Mouse (Mus musculus): ENCODE results near the gene Rorb. TPM values are rescaled to one million over a fixed set of nuclear protein-coding genes. Genes with fewer than 3 reads are reported as not detected.

The Rorb gene
- polyA plus RNA-seq (2015; fragmentation: Nextera tagmentation; extraction: Ambion mirVana), result 0.39 and 0.48 TPM in 2 replicates

DNA sequence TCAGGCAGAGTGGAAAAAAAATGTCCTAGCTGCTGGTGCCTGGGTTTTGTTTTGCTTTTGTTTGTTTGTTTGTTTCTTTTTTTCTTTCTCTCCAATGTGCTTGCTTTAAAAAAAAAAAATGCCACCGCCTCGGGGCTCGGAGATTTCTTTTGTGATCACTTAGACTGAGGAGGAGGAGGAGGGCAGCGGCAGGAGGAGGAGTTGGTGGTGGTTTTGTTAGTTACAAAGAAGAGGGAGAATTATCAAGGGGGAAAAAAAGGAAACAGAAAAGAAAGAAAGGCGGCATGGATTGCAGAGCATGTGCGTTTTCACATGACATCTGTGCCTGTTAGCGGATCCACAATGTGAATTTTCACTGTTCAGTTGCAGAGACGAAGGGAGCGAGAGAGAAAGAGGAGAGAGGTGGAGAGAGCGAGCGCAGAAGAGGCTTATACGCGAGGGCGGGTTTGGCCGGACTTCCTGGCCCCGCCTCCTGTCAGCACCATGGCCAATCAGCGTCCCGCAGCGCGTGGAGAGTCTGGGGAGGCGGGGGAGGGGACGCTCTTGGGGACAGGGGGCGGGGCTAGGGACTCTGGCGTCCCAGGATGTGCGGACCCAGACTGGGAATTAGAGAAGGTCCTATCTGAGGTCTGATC, at the start of gene Rorb:
Rorb (minus strand) TSS at position 404 of the 635 bp plus-strand sequence.
- Histone ChIP-seq H3K27me3 (replicated peaks) (peaks cover 46% of the 10 kb centered on the region), H3K9ac (peak within 1 kb of the TSS; percentile 75), H3K27ac (replicated peaks) (peak within 1 kb of the TSS; percentile 39; the same call in 1 of the 2 replicates), H3K36me3 (no peaks in the 10 kb centered on the region), H3K4me1 (peaks cover 15% of the 10 kb centered on the region; the same call in 1 of the 2 replicates), H3K4me3 (peak within 1 kb of the TSS; percentile 62), H3K4me2 (peak within 1 kb of the TSS; percentile 92), H3K9me3 (no peaks in the 10 kb centered on the region)
- ATAC-seq (ENCODE audit: extremely low read depth, insufficient number of reproducible peaks, low FRiP score, low TSS enrichment), result peak; percentile 91
- WGBS, result under 1% methylated on average over 25 of the region's 25 CpGs

GRCm38 (mm10) chr19:19148847-19149246, 37.9 kb upstream of the Rorb start:
- no peaks in the 10 kb centered on the region for H3K4me1 ChIP-seq
- no peak overlapping the region for H3K27ac ChIP-seq (replicated peaks)
- H3K4me3 ChIP-seq, result no peak overlapping the region
- H3K4me2 ChIP-seq, result no peak overlapping the region
- H3K9ac ChIP-seq, result no peak overlapping the region
- no peak for ATAC-seq (ENCODE audit: extremely low read depth, insufficient number of reproducible peaks, low FRiP score, low TSS enrichment)
- H3K27me3 ChIP-seq (replicated peaks), result no peaks in the 10 kb centered on the region
- WGBS, result 57% methylated on average over 6 of the region's 6 CpGs
- no peaks in the 10 kb centered on the region for H3K9me3 ChIP-seq
- H3K36me3 ChIP-seq, result no peaks in the 10 kb centered on the region

GRCm38 (mm10) chr19:19144447-19144846, 33.5 kb upstream of the Rorb start:
- Histone ChIP-seq H3K27me3 (replicated peaks) (no peaks in the 10 kb centered on the region), H3K9me3 (no peaks in the 10 kb centered on the region), H3K9ac (no peak overlapping the region), H3K27ac (replicated peaks) (no peak overlapping the region), H3K36me3 (no peaks in the 10 kb centered on the region), H3K4me1 (no peaks in the 10 kb centered on the region), H3K4me3 (no peak overlapping the region), H3K4me2 (no peak overlapping the region)
- WGBS, result 79% methylated on average over 4 of the region's 4 CpGs
- ATAC-seq (ENCODE audit: extremely low read depth, insufficient number of reproducible peaks, low FRiP score, low TSS enrichment), result no peak

- no peak for ATAC-seq (ENCODE audit: extremely low read depth, insufficient number of reproducible peaks, low FRiP score, low TSS enrichment)
- Histone ChIP-seq H3K9me3 (no peaks in the 10 kb centered on the region), H3K36me3 (no peaks in the 10 kb centered on the region), H3K27me3 (replicated peaks) (no peaks in the 10 kb centered on the region), H3K9ac (no peak overlapping the region), H3K27ac (replicated peaks) (no peak overlapping the region), H3K4me3 (no peak overlapping the region), H3K4me1 (no peaks in the 10 kb centered on the region), H3K4me2 (no peak overlapping the region)
- 72% methylated on average over 2 of the region's 2 CpGs for WGBS
Observed at GRCm38 (mm10) chr19:19136856-19137255, 25.9 kb upstream of the Rorb start.

DNA sequence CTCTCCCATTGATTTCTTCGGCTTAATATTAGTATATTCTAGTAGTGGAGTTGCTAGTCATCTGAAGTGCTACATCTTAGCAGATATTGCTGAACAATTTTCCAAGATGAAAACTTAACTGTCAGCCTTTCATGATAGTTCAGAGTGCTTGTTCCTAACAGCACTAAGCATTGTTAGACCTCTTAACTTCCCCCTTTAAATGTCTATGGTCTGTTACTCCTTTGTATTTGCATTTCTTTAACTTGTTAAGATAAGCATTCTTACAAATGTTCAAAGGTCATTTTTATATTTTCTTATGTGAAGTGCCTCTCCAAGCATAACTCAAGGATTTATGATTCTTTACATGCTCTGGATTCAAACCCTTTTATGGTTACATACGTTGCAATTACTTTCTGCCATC, 24.8 kb upstream of the Rorb start:
- ATAC-seq (ENCODE audit: extremely low read depth, insufficient number of reproducible peaks, low FRiP score, low TSS enrichment), result no peak
- Histone ChIP-seq H3K4me2 (no peak overlapping the region), H3K27ac (replicated peaks) (no peak overlapping the region), H3K9me3 (no peaks in the 10 kb centered on the region; the same call in 1 of the 2 replicates), H3K27me3 (replicated peaks) (no peaks in the 10 kb centered on the region), H3K36me3 (no peaks in the 10 kb centered on the region), H3K9ac (no peak overlapping the region), H3K4me3 (no peak overlapping the region), H3K4me1 (no peaks in the 10 kb centered on the region)
- 76% methylated on average over 2 of the region's 2 CpGs for WGBS

DNA sequence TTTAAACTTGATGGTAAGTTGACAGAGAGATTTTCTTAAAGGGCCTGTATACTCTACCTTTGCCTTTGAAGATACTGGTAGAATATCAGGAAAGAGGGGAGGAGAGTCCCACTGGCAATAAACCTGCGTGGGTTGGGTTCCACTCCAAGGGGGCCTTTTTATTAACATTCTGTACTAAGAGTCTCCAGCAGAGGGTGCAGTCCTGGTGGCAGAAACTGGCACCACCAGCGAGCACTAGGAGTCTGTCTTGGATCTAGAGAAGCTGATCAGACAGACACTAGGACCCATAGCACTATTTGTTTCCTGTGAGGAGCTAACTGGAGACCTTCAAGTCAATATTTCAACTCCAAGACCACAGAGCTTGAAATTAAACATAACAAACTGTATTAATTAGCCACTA, 11.3 kb upstream of the Rorb start:
- Histone ChIP-seq H3K9me3 (no peaks in the 10 kb centered on the region), H3K27me3 (replicated peaks) (no peaks in the 10 kb centered on the region), H3K4me2 (no peak overlapping the region), H3K9ac (no peak overlapping the region), H3K27ac (replicated peaks) (no peak overlapping the region), H3K36me3 (no peaks in the 10 kb centered on the region), H3K4me1 (no peaks in the 10 kb centered on the region), H3K4me3 (no peak overlapping the region)
- WGBS, result 30% methylated on average over 2 of the region's 2 CpGs
- ATAC-seq (ENCODE audit: extremely low read depth, insufficient number of reproducible peaks, low FRiP score, low TSS enrichment), result no peak

GRCm38 (mm10) chr19:19112180-19112579, 1.2 kb upstream of the Rorb start:
- 66% methylated on average over 4 of the region's 4 CpGs for WGBS
- peaks cover 15% of the 10 kb centered on the region; the same call in 1 of the 2 replicates for H3K4me1 ChIP-seq
- H3K9ac ChIP-seq, result no peak overlapping the region
- no peak overlapping the region for H3K4me3 ChIP-seq
- H3K27ac ChIP-seq (replicated peaks), result no peak overlapping the region
- peak overlapping the region; percentile 92 for H3K4me2 ChIP-seq
- peaks cover 40% of the 10 kb centered on the region for H3K27me3 ChIP-seq (replicated peaks)
- H3K9me3 ChIP-seq, result no peaks in the 10 kb centered on the region
- H3K36me3 ChIP-seq, result no peaks in the 10 kb centered on the region
- no peak for ATAC-seq (ENCODE audit: extremely low read depth, insufficient number of reproducible peaks, low FRiP score, low TSS enrichment)

DNA sequence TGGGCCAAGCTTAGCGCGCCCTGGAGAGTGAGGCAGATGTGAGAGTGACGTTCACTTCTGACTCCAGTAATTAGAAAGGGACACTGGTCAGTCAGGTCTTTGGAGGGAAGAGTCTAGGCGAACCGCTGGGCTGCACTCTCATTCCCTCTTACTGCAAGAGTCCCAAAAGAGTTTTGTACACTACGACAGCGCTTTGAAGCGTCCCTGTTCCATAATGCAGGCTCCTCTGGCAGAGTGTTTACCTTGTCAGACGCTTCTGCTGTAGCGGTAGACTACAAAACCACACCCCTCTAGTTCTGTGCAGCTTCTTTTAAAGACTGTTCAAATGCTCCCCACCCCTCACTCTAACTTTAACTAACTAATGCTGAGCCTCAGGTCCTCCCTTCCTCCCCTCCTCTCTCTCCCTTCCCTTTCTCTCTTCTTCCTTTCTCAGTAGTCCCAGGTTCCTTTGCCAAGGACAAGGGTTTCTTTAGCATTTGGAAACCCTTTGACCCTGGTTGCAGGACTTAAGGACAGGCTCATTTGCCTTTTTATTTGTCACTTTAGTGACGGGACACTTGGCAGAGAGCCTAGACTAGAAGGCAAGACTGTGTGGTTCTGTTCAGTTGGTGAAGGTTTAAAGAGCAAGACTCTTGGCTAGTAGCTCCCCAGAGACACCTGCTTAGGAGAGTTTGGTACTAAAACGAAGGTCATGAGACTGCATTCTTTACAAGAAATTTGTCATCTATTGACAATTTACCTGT, 603 bp upstream of the Rorb start:
- 4% methylated on average over 12 of the region's 12 CpGs for WGBS
- no peak for ATAC-seq (ENCODE audit: extremely low read depth, insufficient number of reproducible peaks, low FRiP score, low TSS enrichment)
- Histone ChIP-seq H3K4me2 (peak overlapping the region; percentile 92), H3K36me3 (no peaks in the 10 kb centered on the region), H3K9me3 (no peaks in the 10 kb centered on the region), H3K27me3 (replicated peaks) (peaks cover 44% of the 10 kb centered on the region), H3K27ac (replicated peaks) (no peak overlapping the region), H3K4me1 (peaks cover 15% of the 10 kb centered on the region; the same call in 1 of the 2 replicates), H3K9ac (peak overlapping the region; percentile 33), H3K4me3 (peak overlapping the region; percentile 62)

DNA sequence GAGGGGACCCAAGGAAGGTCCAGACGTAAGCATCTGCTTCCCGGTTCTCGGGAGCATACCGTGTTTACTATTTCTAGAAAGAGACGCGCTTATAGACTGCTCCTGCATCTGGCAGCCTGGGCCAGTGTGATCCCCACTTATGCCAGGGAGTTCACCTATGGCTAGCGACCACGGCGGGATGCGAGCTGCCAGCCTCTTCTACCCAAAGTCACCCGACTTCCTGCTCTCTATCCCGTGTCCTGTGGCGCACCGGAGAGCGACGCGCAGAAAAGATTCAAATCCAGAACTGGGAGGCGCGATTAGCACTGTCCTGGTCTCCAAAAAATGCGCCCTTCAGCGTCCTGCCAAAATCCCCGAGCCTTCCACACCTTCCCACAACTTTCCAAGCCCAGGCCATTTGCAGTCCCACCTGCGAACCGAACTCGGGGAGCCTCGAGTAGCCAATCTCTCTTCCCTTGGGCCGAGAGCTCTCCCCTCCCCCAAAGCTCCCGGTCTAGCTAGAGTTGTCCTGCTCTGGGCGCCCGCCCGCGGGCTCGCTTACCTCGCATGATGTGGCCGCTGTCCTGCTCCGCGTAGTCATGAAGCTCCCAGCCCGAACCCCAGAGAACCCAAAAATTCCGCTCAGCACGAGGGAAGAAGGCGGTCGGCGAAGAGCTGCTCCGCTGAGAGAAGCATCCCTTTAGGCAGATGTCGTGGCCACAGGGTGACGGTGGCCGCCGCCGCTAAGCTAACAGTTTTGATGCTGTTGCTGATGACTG, 806 bp downstream of the Rorb start:
- WGBS, result 2% methylated on average over 49 of the region's 49 CpGs
- Histone ChIP-seq H3K36me3 (no peaks in the 10 kb centered on the region), H3K4me1 (peaks cover 15% of the 10 kb centered on the region; the same call in 1 of the 2 replicates), H3K9ac (peak overlapping the region; percentile 75), H3K4me3 (peak overlapping the region; percentile 62), H3K27me3 (replicated peaks) (peaks cover 46% of the 10 kb centered on the region), H3K4me2 (peak overlapping the region; percentile 92), H3K27ac (replicated peaks) (no peak overlapping the region), H3K9me3 (no peaks in the 10 kb centered on the region)
- no peak for ATAC-seq (ENCODE audit: extremely low read depth, insufficient number of reproducible peaks, low FRiP score, low TSS enrichment)

GRCm38 (mm10) chr19:19108596-19109381, 2.2 kb downstream of the Rorb start:
- no peaks in the 10 kb centered on the region for H3K9me3 ChIP-seq
- H3K4me2 ChIP-seq, result peak overlapping the region; percentile 12
- no peaks in the 10 kb centered on the region for H3K36me3 ChIP-seq
- no peak for ATAC-seq (ENCODE audit: extremely low read depth, insufficient number of reproducible peaks, low FRiP score, low TSS enrichment)
- no peak overlapping the region for H3K4me3 ChIP-seq
- H3K4me1 ChIP-seq, result peaks cover 15% of the 10 kb centered on the region; the same call in 1 of the 2 replicates
- no peak overlapping the region for H3K9ac ChIP-seq
- peaks cover 39% of the 10 kb centered on the region for H3K27me3 ChIP-seq (replicated peaks)
- H3K27ac ChIP-seq (replicated peaks), result no peak overlapping the region
- 33% methylated on average over 13 of the region's 13 CpGs for whole genome bisulfite sequencing
